Mouse (Mus musculus): ENCODE data around the gene Arel1. TPM values are rescaled to one million over a fixed set of nuclear protein-coding genes. Genes with fewer than 3 reads are reported as not detected.

Gene Arel1
- polyA plus RNA-seq, 1 experiment: 9.9 TPM

GRCm38 (mm10) chr12:84911640-84912039 is 59.1 kb downstream of the Arel1 start:
- Histone ChIP-seq H3K4me3 (ENCODE audit: insufficient read depth, poor library complexity, severe bottlenecking) (no peak overlapping the region), H3K79me3 (ENCODE audit: low read depth) (no peaks in the 10 kb centered on the region), H3K79me2 (ENCODE audit: control insufficient read depth, insufficient read depth) (no peaks in the 10 kb centered on the region), H3K36me3 (ENCODE audit: control insufficient read depth, insufficient read depth) (peaks cover 6% of the 10 kb centered on the region), H3ac (ENCODE audit: control insufficient read depth, insufficient read length, low read depth) (no peak overlapping the region), H3K27me3 (ENCODE audit: control insufficient read depth, insufficient read depth, insufficient read length) (no peaks in the 10 kb centered on the region)
- TF ChIP-seq MAX (IDR thresholded peaks at IDR 0.05) (no peak), MYOD1 (IDR thresholded peaks at IDR 0.05; ENCODE audit: control insufficient read depth, insufficient read length, low read depth) (no peak), FOSL1 (IDR thresholded peaks at IDR 0.05; ENCODE audit: insufficient read depth, low read length, poor library complexity, severe bottlenecking) (no peak), MYOG (IDR thresholded peaks at IDR 0.05; ENCODE audit: control insufficient read depth, extremely low read depth, insufficient read length) (no peak), CEBPB (IDR thresholded peaks at IDR 0.05; ENCODE audit: low read depth) (no peak), USF1 (IDR thresholded peaks at IDR 0.05; ENCODE audit: low read depth) (no peak), CTCF (IDR thresholded peaks at IDR 0.05; ENCODE audit: control insufficient read depth, insufficient read depth, insufficient read length) (no peak)

- no peak overlapping the region for H3ac ChIP-seq (ENCODE audit: control insufficient read depth, insufficient read length, low read depth)
- H3K79me3 ChIP-seq (ENCODE audit: low read depth): no peaks in the 10 kb centered on the region
- TF ChIP-seq CTCF (IDR thresholded peaks at IDR 0.05; ENCODE audit: control insufficient read depth, insufficient read depth, insufficient read length): no peak
- no peak for TF ChIP-seq CEBPB (IDR thresholded peaks at IDR 0.05; ENCODE audit: low read depth)
- TF ChIP-seq MYOD1 (IDR thresholded peaks at IDR 0.05; ENCODE audit: control insufficient read depth, insufficient read length, low read depth): no peak
- TF ChIP-seq MYOG (IDR thresholded peaks at IDR 0.05; ENCODE audit: control insufficient read depth, extremely low read depth, insufficient read length): no peak
- TF ChIP-seq MAX (IDR thresholded peaks at IDR 0.05): no peak
- TF ChIP-seq FOSL1 (IDR thresholded peaks at IDR 0.05; ENCODE audit: insufficient read depth, low read length, poor library complexity, severe bottlenecking): no peak
- TF ChIP-seq USF1 (IDR thresholded peaks at IDR 0.05; ENCODE audit: low read depth): no peak
- H3K27me3 ChIP-seq (ENCODE audit: control insufficient read depth, insufficient read depth, insufficient read length): no peaks in the 10 kb centered on the region
- H3K36me3 ChIP-seq (ENCODE audit: control insufficient read depth, insufficient read depth): no peaks in the 10 kb centered on the region
- H3K4me3 ChIP-seq (ENCODE audit: insufficient read depth, poor library complexity, severe bottlenecking): no peak overlapping the region
- H3K79me2 ChIP-seq (ENCODE audit: control insufficient read depth, insufficient read depth): no peaks in the 10 kb centered on the region
Observed at GRCm38 (mm10) chr12:84910066-84910465, 60.6 kb downstream of the Arel1 start.

- Histone ChIP-seq H3K79me2 (ENCODE audit: control insufficient read depth, insufficient read depth) (no peaks in the 10 kb centered on the region), H3K36me3 (ENCODE audit: control insufficient read depth, insufficient read depth) (no peaks in the 10 kb centered on the region), H3K79me3 (ENCODE audit: low read depth) (no peaks in the 10 kb centered on the region), H3K4me3 (ENCODE audit: insufficient read depth, poor library complexity, severe bottlenecking) (no peak overlapping the region), H3ac (ENCODE audit: control insufficient read depth, insufficient read length, low read depth) (no peak overlapping the region), H3K27me3 (ENCODE audit: control insufficient read depth, insufficient read depth, insufficient read length) (no peaks in the 10 kb centered on the region)
- TF ChIP-seq MYOD1 (IDR thresholded peaks at IDR 0.05; ENCODE audit: control insufficient read depth, insufficient read length, low read depth) (no peak), CEBPB (IDR thresholded peaks at IDR 0.05; ENCODE audit: low read depth) (no peak), MAX (IDR thresholded peaks at IDR 0.05) (no peak), CTCF (IDR thresholded peaks at IDR 0.05; ENCODE audit: control insufficient read depth, insufficient read depth, insufficient read length) (no peak), FOSL1 (IDR thresholded peaks at IDR 0.05; ENCODE audit: insufficient read depth, low read length, poor library complexity, severe bottlenecking) (no peak), USF1 (IDR thresholded peaks at IDR 0.05; ENCODE audit: low read depth) (no peak), MYOG (IDR thresholded peaks at IDR 0.05; ENCODE audit: control insufficient read depth, extremely low read depth, insufficient read length) (no peak)
Observed at GRCm38 (mm10) chr12:84907627-84908480, 62.8 kb downstream of the Arel1 start.

- no peak for TF ChIP-seq USF1 (IDR thresholded peaks at IDR 0.05; ENCODE audit: low read depth)
- TF ChIP-seq MAX (IDR thresholded peaks at IDR 0.05): no peak
- no peak for TF ChIP-seq MYOG (IDR thresholded peaks at IDR 0.05; ENCODE audit: control insufficient read depth, extremely low read depth, insufficient read length)
- TF ChIP-seq CEBPB (IDR thresholded peaks at IDR 0.05; ENCODE audit: low read depth): no peak
- H3K79me2 ChIP-seq (ENCODE audit: control insufficient read depth, insufficient read depth): no peaks in the 10 kb centered on the region
Observed at GRCm38 (mm10) chr12:84907024-84907626, 63.6 kb downstream of the Arel1 start.

GRCm38 (mm10) chr12:84904399-84904798 is 66.3 kb downstream of the Arel1 start:
- no peaks in the 10 kb centered on the region for H3K79me2 ChIP-seq (ENCODE audit: control insufficient read depth, insufficient read depth)
- TF ChIP-seq MYOG (IDR thresholded peaks at IDR 0.05; ENCODE audit: control insufficient read depth, extremely low read depth, insufficient read length): no peak
- no peak for TF ChIP-seq FOSL1 (IDR thresholded peaks at IDR 0.05; ENCODE audit: insufficient read depth, low read length, poor library complexity, severe bottlenecking)
- no peak for TF ChIP-seq USF1 (IDR thresholded peaks at IDR 0.05; ENCODE audit: low read depth)
- no peak for TF ChIP-seq CTCF (IDR thresholded peaks at IDR 0.05; ENCODE audit: control insufficient read depth, insufficient read depth, insufficient read length)
- no peak for TF ChIP-seq MYOD1 (IDR thresholded peaks at IDR 0.05; ENCODE audit: control insufficient read depth, insufficient read length, low read depth)
- no peak for TF ChIP-seq MAX (IDR thresholded peaks at IDR 0.05)
- no peak for TF ChIP-seq CEBPB (IDR thresholded peaks at IDR 0.05; ENCODE audit: low read depth)
- H3ac ChIP-seq (ENCODE audit: control insufficient read depth, insufficient read length, low read depth): no peak overlapping the region
- no peaks in the 10 kb centered on the region for H3K79me3 ChIP-seq (ENCODE audit: low read depth)
- H3K4me3 ChIP-seq (ENCODE audit: insufficient read depth, poor library complexity, severe bottlenecking): no peak overlapping the region
- no peaks in the 10 kb centered on the region for H3K27me3 ChIP-seq (ENCODE audit: control insufficient read depth, insufficient read depth, insufficient read length)
- no peaks in the 10 kb centered on the region for H3K36me3 ChIP-seq (ENCODE audit: control insufficient read depth, insufficient read depth)

More at GRCm38 (mm10) chr12:84907024-84907626, 63.6 kb downstream of the Arel1 start:
- Histone ChIP-seq H3ac (ENCODE audit: control insufficient read depth, insufficient read length, low read depth) (no peak overlapping the region), H3K27me3 (ENCODE audit: control insufficient read depth, insufficient read depth, insufficient read length) (no peaks in the 10 kb centered on the region), H3K4me3 (ENCODE audit: insufficient read depth, poor library complexity, severe bottlenecking) (no peak overlapping the region), H3K79me3 (ENCODE audit: low read depth) (no peaks in the 10 kb centered on the region), H3K36me3 (ENCODE audit: control insufficient read depth, insufficient read depth) (no peaks in the 10 kb centered on the region)

All from C2C12 (cell line).